Mouse (Mus musculus) cerebellum, adult 2 months (tissue): ENCODE data around the gene Sorcs2. TPM values are rescaled to one million over a fixed set of nuclear protein-coding genes. Genes with fewer than 3 reads are reported as not detected.

Experiments
- DNase-seq, 2 experiments: peaks; one replicate each; pipeline ENCODE4 v3.0.0; 2021
- H3K27ac ChIP-seq: fragments of 200-500 bp; 2 replicates; pipeline ENCODE4 v1.5.1; 2012; ENCODE audit warnings: low read length, control low read depth, inconsistent platforms; ENCODE audit not compliant: insufficient read depth
- H3K27me3 ChIP-seq: fragments of 200-500 bp; 2 replicates; pipeline ENCODE4 v1.6.1; 2012; ENCODE audit warnings: inconsistent platforms, mild to moderate bottlenecking, low read length, moderate library complexity; ENCODE audit not compliant: control insufficient read depth, insufficient read depth
- H3K4me1 ChIP-seq: fragments of 200-500 bp; 2 replicates; pipeline ENCODE4 v1.6.1; 2011; ENCODE audit warnings: low read length; ENCODE audit not compliant: control insufficient read depth, insufficient read depth
- H3K4me3 ChIP-seq: fragments of 200-500 bp; replicated peaks from 2 replicates; pipeline ENCODE3; 2011; ENCODE audit warnings: mild to moderate bottlenecking, low read depth, low read length, control low read depth; ENCODE audit not compliant: insufficient read depth
- CTCF ChIP-seq: fragments of 200-500 bp; IDR thresholded peaks from 2 replicates; pipeline ENCODE4 v1.5.1; 2011; ENCODE audit warnings: low read depth, mild to moderate bottlenecking, control low read depth, low read length, moderate library complexity, borderline replicate concordance; ENCODE audit not compliant: insufficient read depth
- POLR2A ChIP-seq: fragments of 200-500 bp; IDR thresholded peaks from 2 replicates; pipeline ENCODE4 v1.6.1; 2011; ENCODE audit warnings: low read length, control low read depth, borderline replicate concordance; ENCODE audit not compliant: insufficient read depth
- WGBS: fragments of 180-500 bp; shearing (Covaris S2); methylation state at CpG from one replicate; pipeline ENCODE4 v1.1.7; 2018; 5-methylcytosine and 5-hydroxymethylcytosine counted together
- polyA plus RNA-seq: library from polyadenylated mRNA; depleted of rRNA; stranded (reverse); fragments of >200 nt; gene quantifications from 2 replicates; pipeline ENCODE4 v1.2.3, GENCODE M21; 2012

The Sorcs2 gene
- polyA plus RNA-seq, 1 experiment = 8.7 TPM

GRCm38 (mm10) chr5:36429551-36429950 lies 31.6 kb upstream of the Sorcs2 start:
- 90% methylated on average over 3 of the region's 3 CpGs for WGBS

GRCm38 (mm10) chr5:36427831-36428230 lies 29.9 kb upstream of the Sorcs2 start:
- 0 out of 2 replicates have a peak, but pooled peaks cover 2% of the 10 kb centered on the region for H3K4me1 ChIP-seq
- WGBS = 75% methylated on average over 11 of the region's 11 CpGs
- H3K4me3 ChIP-seq = no peak overlapping the region
- H3K27me3 ChIP-seq = no peaks in the 10 kb centered on the region
- TF ChIP-seq POLR2A (no peak), CTCF (no peak)
- no peak overlapping the region for H3K27ac ChIP-seq
- no peak for DNase-seq

More at GRCm38 (mm10) chr5:36429551-36429950, 31.6 kb upstream of the Sorcs2 start:
- Histone ChIP-seq H3K27me3 (no peaks in the 10 kb centered on the region), H3K4me3 (no peak overlapping the region), H3K4me1 (0 out of 2 replicates have a peak, but pooled peaks cover 2% of the 10 kb centered on the region), H3K27ac (no peak overlapping the region)
- DNase-seq = no peak
- no peak for TF ChIP-seq CTCF

GRCm38 (mm10) chr5:36426404-36426803 lies 28.5 kb upstream of the Sorcs2 start:
- Histone ChIP-seq H3K27ac (no peak overlapping the region), H3K27me3 (no peaks in the 10 kb centered on the region), H3K4me3 (no peak overlapping the region), H3K4me1 (0 out of 2 replicates have a peak, but pooled peaks cover 2% of the 10 kb centered on the region)
- WGBS = 45% methylated on average over 5 of the region's 5 CpGs
- TF ChIP-seq POLR2A (no peak), CTCF (no peak)
- DNase-seq = peak in 1 of 2 experiments; percentile 18

DNA sequence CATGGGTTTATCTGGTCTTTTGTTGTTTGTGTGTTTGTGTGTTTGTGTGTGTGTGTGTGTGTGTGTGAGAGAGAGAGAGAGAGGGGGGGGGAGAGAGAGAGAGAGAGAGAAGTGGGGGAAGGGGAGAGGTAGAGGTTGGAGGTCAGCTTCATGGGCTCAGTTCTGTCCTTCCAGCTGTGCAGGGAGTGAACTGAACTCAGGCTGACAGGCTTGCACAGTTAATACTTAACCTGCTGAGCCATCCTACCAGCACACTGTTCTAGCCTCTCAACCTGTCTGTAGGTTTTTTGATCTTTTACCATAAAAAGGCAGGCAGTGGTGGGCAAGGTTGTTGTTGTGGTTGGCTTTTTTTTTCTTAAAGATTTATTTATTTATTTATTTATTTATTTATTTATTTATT lies 26.7 kb upstream of the Sorcs2 start:
- DNase-seq = no peak
- Histone ChIP-seq H3K4me1 (0 out of 2 replicates have a peak, but pooled peaks cover 2% of the 10 kb centered on the region), H3K27ac (no peak overlapping the region), H3K4me3 (no peak overlapping the region), H3K27me3 (no peaks in the 10 kb centered on the region)
- TF ChIP-seq POLR2A (no peak), CTCF (no peak)

- DNase-seq = no peak
- Histone ChIP-seq H3K27me3 (no peaks in the 10 kb centered on the region), H3K4me1 (0 out of 2 replicates have a peak, but pooled peaks cover 2% of the 10 kb centered on the region), H3K4me3 (no peak overlapping the region), H3K27ac (no peak overlapping the region)
- no peak for TF ChIP-seq CTCF
- TF ChIP-seq POLR2A = no peak
Measured at GRCm38 (mm10) chr5:36422689-36423088, 24.8 kb upstream of the Sorcs2 start.

DNA sequence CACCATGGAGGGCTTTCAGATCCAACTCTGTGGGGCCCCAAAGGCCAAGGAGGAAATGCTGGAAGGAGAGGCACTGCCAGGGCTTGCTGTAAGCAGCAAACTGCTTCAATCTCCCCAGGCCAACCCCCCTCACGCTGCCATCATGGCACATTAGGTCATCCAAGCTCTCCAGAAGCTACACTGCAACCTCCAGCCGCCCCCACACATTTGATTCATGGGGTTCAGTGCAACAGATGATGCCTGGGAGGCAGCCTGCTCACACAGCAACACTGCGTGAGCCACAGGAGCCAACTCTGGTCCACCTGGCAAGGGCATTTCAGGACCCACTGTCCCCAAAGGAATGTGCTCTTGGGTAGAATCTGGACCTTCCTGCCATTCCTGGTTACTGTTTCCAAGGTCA lies 21.9 kb upstream of the Sorcs2 start:
- DNase-seq = no peak
- 65% methylated on average over 3 of the region's 3 CpGs for WGBS
- Histone ChIP-seq H3K4me1 (no peaks in the 10 kb centered on the region), H3K27me3 (no peaks in the 10 kb centered on the region), H3K4me3 (no peak overlapping the region), H3K27ac (no peak overlapping the region)
- TF ChIP-seq CTCF (no peak), POLR2A (no peak)

DNA sequence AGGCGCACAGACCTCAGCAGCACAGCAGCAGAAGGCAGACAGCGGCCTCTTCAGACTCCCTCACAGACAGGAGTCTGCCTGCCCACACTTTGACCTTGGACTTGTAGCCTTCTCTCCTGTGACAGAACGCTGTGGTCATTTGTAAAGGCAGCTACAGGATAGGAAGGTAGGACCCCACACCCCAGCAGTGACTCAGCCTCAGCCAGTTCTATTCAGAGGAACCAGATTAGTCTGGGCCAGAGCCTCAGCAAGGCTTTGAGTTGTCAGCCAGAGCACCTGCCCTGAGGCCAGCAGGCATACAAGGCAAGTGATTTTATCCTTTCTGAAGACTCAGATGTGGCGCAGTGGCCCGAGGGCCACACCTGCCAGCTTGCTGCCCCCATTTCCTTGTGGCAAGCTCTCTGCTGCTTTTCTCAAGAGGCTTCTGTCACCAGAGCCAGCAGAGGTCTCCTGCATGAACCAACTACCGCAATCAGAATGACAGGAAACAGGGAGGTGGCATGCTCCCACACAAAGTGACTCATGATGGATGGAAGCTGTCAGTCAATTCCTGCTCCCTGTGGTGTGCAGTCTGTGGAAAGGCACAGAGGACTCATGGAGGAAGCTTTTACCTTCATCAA lies 16.9 kb upstream of the Sorcs2 start:
- no peak overlapping the region for H3K27ac ChIP-seq
- no peak for DNase-seq
- no peaks in the 10 kb centered on the region for H3K4me1 ChIP-seq
- no peaks in the 10 kb centered on the region for H3K27me3 ChIP-seq
- WGBS = 73% methylated on average over 6 of the region's 6 CpGs
- TF ChIP-seq CTCF (no peak), POLR2A (no peak)
- H3K4me3 ChIP-seq = no peak overlapping the region

- TF ChIP-seq CTCF (peak; percentile 42; the same call in 1 of the 2 replicates), POLR2A (no peak)
- H3K27me3 ChIP-seq = peaks cover 2% of the 10 kb centered on the region; the same call in 1 of the 2 replicates
- 7% methylated on average over 18 of the region's 18 CpGs for WGBS
- no peaks in the 10 kb centered on the region; the same call in 1 of the 2 replicates for H3K4me1 ChIP-seq
- no peak overlapping the region for H3K4me3 ChIP-seq
- peak; percentile 29 to 34 for DNase-seq
- no peak overlapping the region for H3K27ac ChIP-seq
Measured at GRCm38 (mm10) chr5:36398463-36399364, 775 bp upstream of the Sorcs2 start.

- Histone ChIP-seq H3K27ac (no peak overlapping the region), H3K4me3 (peak overlapping the region; percentile 42), H3K27me3 (peaks cover 2% of the 10 kb centered on the region; the same call in 1 of the 2 replicates), H3K4me1 (no peaks in the 10 kb centered on the region; the same call in 1 of the 2 replicates)
- TF ChIP-seq POLR2A (no peak), CTCF (no peak)
- WGBS = under 1% methylated on average over 36 of the region's 36 CpGs
- DNase-seq = peak in 1 of 2 experiments; percentile 13
Measured at GRCm38 (mm10) chr5:36397384-36397759, 567 bp downstream of the Sorcs2 start.
